Mouse (Mus musculus) CD4-positive naive resting alpha-beta T cell, adult 57 days (primary cell): Measurements from ENCODE around the gene Ell. TPM values are rescaled to one million over a fixed set of nuclear protein-coding genes. Genes with fewer than 3 reads are reported as not detected.

Experiments used
- total RNA-seq: library from RNA; stranded (reverse); gene quantifications from one replicate; pipeline ENCODE4 v1.2.4, GENCODE M21; 2023

Ell gene
- total RNA-seq, result 33.6 TPM

DNA sequence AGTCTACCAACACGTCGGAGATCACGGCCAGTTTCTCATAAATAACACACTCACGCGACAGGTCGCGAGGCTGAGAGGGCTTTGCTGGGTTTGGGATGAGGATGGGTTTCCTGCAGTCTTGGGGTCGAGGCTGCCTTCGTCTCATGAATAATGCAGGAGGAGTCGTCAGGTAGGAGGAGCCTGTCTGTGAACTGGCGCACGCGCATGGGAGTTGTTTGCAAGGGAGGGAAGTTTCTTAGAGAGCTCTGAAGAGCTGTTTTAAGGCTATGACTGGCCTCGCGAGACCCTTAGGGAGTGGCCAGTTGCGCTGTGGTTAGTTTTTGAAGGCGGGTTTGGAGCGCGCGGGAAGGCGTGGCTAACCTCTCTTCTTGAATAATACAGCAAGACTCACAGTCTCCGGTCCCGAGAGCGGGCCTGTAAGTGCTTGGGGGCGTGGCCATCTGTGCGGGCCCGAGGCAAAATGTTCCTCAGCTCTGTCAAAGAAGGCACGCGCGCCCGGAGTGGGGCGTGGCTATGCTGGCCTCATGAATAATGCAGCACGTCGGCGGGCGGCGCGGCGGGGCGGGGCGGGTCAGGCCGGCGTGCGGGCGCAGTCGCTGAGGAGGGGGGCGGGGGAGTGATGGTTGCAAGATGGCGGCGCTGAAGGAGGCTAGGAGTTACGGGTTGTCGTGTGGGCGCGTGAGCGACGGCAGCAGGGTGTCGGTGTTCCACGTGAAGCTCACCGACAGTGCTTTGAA is at the start of gene Ell:
Gene Ell, plus strand, starts transcription at position 381 of the 737 bp plus-strand sequence.

DNA sequence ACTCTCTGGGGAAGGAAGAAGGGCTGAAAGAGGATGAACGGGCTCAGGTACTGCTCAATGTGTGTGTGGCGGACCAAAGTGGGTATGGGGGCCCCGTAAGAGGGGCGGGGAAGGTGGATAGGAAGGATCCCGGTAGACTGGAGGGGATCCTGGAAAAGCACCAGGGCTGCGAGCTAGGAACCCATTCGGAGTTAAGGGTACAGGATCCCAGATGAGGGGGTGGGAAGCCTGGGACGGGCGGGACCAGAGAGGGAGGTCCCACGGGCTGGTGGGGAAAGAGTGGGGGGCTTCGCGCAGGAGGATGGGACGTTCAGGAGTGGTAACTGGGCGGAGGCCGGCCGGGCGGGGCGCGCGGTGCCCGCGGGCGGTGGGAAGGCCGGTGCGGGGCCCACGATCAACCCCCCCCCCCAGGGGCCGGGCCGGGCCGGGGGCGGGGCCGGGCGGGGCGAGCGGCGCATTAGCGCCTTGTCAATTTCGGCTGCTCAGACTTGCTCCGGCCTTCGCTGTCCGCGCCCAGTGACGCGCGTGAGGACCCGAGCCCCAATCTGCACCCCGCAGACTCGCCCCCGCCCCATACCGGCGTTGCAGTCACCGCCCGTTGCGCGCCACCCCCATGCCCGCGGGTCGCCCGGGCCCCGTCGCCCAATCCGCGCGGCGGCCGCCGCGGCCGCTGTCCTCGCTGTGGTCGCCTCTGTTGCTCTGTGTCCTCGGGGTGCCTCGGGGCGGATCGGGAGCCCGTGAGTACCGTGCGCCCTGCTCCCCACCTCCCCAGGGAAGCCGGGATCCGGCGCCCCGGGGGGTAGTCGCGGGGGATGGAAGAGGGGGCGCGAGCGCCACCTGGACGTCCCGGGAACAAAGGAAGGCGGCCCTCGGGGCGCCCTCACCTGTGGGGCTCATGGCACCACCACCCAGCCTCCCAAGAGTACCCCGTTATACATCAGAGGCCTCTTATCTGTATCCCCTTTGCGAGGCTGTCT is 46.3 kb upstream of the Ell start, which contains the start of gene Crlf1:
Gene Crlf1, plus strand, starts transcription at position 495 of the 977 bp plus-strand sequence.

DNA sequence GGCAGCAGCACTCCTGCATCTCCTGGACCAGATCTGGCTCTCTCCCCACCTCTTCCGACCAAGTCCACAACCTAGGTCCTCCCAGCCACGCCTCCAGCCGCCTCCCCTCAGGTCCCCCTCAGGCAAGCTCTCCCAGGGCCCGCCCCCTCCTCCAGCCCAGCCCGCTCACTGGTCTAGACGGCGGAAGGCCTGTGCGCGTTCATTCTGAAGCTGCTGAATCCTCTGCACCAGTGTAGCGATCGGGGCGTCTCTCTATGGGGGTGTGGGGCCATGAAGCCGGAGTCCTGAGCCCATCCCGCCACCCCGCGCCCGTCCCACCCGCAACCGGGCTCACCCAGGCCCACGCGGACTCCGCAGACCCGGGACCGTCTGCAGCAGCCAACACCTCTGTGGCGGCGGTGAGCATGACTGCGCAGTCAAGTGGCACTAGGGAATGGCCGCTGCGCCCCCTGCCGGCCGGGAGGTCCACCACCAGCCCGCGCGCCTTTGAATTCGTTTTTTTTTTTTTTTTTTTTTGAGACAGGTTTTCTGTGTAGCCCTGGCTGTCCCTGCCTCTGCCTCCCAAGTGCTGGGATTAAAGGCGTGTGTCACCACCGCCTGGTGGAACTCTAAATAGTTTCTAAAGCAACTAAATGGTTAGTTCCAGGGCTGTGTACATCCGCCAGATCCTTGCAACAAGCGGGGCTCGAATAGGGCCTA is 32.8 kb upstream of the Ell start, which contains the start of gene Rex1bd:
Gene Rex1bd, minus strand, starts transcription at position 425 of the 699 bp plus-strand sequence.

DNA sequence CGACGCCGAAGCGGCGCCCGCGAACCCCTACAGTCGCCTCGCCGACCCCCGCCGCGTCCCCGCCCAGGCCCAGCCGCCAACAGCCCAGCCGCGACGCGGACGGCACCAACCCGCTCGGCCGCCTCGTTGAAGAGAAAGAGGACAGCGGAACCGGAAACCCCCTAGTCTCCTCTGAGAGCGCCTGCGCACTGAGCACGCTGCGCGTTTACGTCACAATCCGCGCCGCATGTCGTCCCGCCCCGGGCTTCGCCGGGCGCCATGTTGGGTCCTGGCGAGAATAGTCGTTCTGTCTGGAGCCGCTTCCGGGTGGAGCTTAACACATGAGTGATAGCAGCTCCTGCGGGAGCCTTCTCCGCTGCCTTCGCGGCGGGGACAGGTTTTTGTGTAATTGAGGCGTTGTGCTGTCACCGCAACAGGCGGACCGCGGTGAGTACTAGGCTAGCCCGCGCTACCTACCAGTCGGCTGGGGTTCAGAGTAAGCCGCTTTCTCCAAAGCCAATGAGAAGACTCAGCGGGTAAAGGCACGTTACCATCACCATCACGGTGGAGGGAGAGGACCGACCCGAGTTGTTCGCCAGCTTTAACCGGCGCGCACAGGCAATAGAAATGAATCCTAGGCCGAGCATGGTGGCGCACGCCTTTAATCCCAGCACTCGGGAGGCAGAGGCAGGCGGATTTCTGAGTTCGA is 28.9 kb upstream of the Ell start, which contains the start of gene Uba52:
Gene Uba52, minus strand, starts transcription at position 574 of the 688 bp plus-strand sequence.

DNA sequence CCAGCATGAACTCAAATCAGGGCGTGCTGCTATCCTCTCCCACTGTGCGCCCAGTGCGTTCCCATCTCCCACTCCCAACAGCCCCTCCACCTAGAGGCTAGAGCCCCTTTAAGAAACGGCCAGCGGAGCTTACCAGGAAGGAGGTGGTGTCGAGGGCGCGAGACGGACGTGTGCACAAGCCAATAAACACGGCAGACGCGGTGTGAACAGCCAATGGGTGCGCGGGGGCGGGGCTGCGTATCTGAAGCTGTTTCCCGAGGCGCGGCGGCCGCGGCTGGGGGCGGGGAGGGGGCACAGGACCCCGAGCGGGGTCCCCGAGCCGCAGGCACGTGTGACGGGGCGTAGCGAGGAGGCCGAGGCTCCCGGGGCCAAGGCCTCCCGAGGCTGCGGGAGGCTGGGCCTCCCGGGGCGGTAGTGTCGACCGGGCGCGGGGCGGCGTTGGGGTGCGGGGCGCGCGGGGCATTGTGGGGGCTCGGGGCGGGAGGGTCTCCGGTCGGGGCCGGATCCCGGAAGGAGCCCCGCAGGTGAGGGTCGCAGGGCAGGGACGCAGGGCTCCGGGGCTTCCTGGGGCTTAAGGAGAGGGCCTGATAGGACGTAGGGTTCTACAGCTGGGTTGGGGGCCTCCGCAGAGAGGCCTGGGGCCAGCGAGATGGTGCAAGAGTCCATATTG is 11.6 kb upstream of the Ell start, which contains the start of the genes Fkbp8 and Kxd1:
Gene Fkbp8, plus strand, starts transcription at position 213 of the 670 bp plus-strand sequence.
Gene Kxd1, minus strand, starts transcription at position 445 of the 670 bp plus-strand sequence.

DNA sequence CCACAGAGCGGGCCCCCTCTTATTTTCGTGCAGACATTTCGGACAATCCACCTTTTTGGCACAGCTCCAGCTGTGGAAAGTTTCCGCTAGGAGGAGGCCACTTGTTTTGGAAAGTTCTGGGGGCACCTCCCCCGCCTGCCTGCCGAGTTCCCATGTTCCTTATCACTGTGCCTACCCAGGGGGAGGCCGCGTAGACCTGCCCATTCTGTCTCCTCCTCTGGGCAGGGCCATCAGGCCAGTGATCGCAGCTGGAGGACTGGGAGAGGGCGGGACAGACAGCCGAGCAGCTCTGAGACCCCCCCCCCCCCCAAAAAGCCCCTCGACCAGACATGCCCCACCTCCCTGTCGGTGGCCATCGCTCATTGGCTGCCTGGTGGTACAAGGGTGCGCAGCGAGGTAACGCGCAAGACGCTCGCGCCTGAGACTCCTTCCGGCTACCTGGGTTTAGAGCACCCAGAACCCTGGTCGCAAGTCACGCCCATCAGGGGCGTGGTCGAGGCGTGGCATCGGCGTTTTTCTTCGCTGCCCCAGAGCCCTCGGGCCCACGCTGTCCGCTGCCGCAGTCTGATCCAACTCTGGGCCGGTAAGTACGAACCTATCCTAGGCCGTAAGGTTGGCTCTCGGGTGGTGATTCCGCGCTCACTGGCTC is 54.8 kb downstream of the Ell start, which contains the start of gene Isyna1:
Gene Isyna1, plus strand, starts transcription at position 413 of the 649 bp plus-strand sequence.

DNA sequence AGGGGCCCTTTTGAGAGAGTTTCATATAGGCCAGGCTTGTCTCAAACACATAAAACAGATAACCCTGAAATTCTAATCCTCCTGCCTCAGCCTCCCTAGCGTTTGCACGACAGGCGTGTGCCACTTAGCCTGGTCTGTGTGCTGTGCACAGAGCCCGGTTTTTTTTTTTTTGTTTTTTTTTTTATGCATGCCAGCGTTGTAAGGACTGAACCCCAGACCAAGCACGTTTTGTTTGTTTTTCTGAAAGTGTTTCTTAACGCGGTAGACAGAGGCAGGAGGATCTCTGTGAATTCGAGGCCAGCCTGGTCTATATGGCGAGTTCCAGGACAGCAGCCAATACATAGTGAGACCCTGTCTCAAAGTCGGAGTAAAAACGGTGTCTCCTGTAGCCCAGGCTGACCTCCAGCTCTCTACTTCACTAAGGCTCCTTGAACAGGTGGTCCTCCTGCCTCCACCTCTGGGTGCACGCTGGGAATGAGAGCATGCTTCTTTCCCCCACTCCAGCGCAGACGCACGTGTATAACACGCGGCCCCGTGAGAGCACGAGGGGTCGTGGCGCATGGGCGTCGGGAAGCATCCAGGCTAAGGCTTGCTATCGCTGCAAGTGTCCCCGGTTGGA is 69.6 kb downstream of the Ell start, which contains the start of gene Ssbp4:
Gene Ssbp4, minus strand, starts transcription at position 124 of the 619 bp plus-strand sequence.

DNA sequence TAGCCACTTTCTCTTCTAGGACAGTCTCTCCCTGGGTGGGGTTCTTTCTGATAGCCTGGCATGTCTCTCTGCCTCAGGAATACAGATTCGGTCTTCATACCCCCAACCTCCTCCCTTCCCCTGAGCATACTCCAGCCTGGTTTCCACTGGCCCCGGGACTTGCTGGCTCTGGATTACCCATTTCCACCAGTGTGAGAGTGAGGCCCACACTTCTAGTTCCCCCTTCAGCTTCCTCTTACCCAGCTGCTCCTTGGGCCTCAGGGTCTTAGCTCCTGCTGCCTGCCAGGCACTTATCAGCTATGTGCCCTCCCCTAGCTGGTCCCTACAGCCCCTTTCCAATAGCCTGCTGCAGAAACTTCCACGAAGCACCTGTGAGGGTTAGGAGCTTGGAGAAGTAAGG is 76.6 kb downstream of the Ell start, which contains the start of gene Lrrc25:
Gene Lrrc25, plus strand, starts transcription at position 262 of the 400 bp plus-strand sequence.

DNA sequence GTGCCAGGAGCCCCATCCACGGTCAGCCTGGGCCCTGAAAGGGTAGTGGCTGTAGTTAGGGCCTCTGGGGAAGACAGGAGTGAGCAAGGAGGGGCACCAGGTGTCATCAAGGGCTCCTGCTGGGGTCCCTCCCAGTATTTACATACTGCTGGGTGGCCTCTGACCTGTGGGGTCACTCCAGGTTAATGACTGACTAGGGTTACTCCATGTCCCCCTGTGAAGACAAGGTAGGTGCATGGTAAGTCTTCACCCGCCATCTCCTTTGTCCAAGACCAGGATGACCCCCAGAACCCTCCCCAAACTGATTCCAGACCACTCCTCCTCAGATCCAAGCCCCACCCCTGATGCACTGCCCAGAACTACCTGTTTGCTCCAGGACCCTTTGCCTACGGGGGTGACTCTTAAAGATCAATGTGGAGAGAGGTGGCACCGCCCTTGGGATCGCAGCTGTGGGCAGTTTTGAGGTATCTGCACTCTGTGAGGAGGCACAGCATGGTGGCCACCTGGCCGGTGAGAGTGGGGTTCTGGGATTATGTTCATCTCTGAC is 93.2 kb downstream of the Ell start, which contains the start of gene Gdf15:
Gene Gdf15, minus strand, starts transcription at position 111 of the 547 bp plus-strand sequence.

Other genes with a start within 250 kb of the Ell start
- 85.5 TPM for gene Ddx49, start 237.0 kb upstream of the Ell start, total RNA-seq
- 98.9 TPM for gene Cope, start 236.9 kb upstream of the Ell start, total RNA-seq
- gene Cers1, start 223.7 kb upstream of the Ell start, total RNA-seq, result not detected
- gene Gdf1, start 209.6 kb upstream of the Ell start, total RNA-seq, result not detected
- gene Upf1, start 186.2 kb upstream of the Ell start, total RNA-seq, result 89.0 TPM
- gene Comp, start 165.9 kb upstream of the Ell start, total RNA-seq, result 0.83 TPM
- gene Crtc1, start 99.9 kb upstream of the Ell start, total RNA-seq, result 28.3 TPM
- 8.8 TPM for gene Klhl26, start 62.5 kb upstream of the Ell start, total RNA-seq
- gene Tmem59l, start 52.1 kb upstream of the Ell start, total RNA-seq, result not detected
- gene Crlf1, start 46.3 kb upstream of the Ell start, total RNA-seq, result not detected
- gene Rex1bd, start 32.7 kb upstream of the Ell start, total RNA-seq, result 58.5 TPM
- 3,579 TPM for gene Uba52, start 28.7 kb upstream of the Ell start, total RNA-seq
- 280 TPM for gene Fkbp8, start 11.7 kb upstream of the Ell start, total RNA-seq
- 55.7 TPM for gene Kxd1, start 11.5 kb upstream of the Ell start, total RNA-seq
- 86.9 TPM for gene Isyna1, start 54.9 kb downstream of the Ell start, total RNA-seq
- 116 TPM for gene Ssbp4, start 69.4 kb downstream of the Ell start, total RNA-seq
- 1.2 TPM for gene Lrrc25, start 76.7 kb downstream of the Ell start, total RNA-seq
- not detected for gene Gdf15, start 93.0 kb downstream of the Ell start, total RNA-seq
- 2.0 TPM for gene Pgpep1, start 120.9 kb downstream of the Ell start, total RNA-seq
- gene Lsm4, start 133.8 kb downstream of the Ell start, total RNA-seq, result 109 TPM
- 1,593 TPM for gene Jund, start 159.5 kb downstream of the Ell start, total RNA-seq
- gene Iqcn, start 164.0 kb downstream of the Ell start, total RNA-seq, result 9.8 TPM
- not detected for gene Gm3336, start 179.1 kb downstream of the Ell start, total RNA-seq
- 0.30 TPM for gene Pde4c, start 184.3 kb downstream of the Ell start, total RNA-seq
- gene Rab3a, start 215.2 kb downstream of the Ell start, total RNA-seq, result 7.0 TPM
- 19.3 TPM for gene Mpv17l2, start 221.5 kb downstream of the Ell start, total RNA-seq
- 18.3 TPM for gene Pik3r2, start 237.3 kb downstream of the Ell start, total RNA-seq